Mouse (Mus musculus) cortical plate, adult 2 months (tissue): ENCODE measurements around the gene Izumo1r.

ENCODE experiments used
- CTCF ChIP-seq: fragments of 200-500 bp; IDR thresholded peaks from 2 replicates; pipeline ENCODE4 v1.5.1; 2011; ENCODE audit warnings: mild to moderate bottlenecking, control low read depth, low read length; ENCODE audit not compliant: insufficient read depth; ENCODE audit errors: extremely low read depth
- POLR2A ChIP-seq: fragments of 200-500 bp; IDR thresholded peaks from 2 replicates; pipeline ENCODE4 v1.6.1; 2011; ENCODE audit warnings: mild to moderate bottlenecking, low read length, control low read depth; ENCODE audit not compliant: insufficient read depth; ENCODE audit errors: extremely low read depth

DNA sequence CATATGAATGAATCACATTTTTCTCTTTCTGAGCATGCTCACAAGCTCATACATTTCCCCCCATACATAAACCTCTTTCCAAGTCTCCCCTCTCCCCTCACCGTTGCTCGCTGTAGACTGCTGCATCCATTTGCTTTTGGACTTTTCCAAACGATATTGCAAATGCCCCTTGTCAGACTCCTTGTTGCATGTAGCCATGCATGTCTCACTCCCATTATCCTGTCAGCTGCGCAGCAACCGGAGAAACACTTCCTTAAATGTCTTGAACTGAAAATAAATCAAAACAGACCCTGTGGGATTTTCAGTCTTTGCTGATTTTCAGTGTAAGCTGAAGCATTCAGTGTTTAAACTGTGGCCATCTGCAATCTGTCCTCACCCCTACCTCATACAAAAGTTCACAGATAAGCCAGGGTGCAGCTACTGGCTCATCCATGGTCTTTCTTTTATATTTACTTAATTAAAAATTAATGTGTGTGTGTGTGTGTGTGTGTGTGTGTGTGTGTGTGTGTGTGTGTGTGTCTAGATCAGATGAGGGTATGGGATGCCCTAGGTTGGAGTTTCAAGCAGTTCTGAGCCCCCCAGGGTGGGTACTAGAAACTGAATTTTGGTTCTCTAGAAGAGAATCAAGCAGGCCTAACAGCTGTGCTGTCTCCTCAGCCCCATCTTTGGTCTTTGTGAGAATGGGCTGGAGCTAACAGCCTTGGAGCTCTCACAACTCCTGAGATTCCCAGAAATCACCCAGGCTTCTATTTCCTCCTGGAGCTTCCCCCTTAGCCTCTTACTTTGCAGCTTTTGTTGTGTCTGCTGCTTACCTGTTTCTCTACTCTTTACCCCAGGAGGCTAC, 15.3 kb upstream of the Izumo1r start:
- TF ChIP-seq CTCF (no peak), POLR2A (no peak)
